Mouse (Mus musculus): ENCODE data around the gene Gtse1. TPM values are rescaled to one million over a fixed set of nuclear protein-coding genes. Genes with fewer than 3 reads are reported as not detected.

Gene Gtse1
- polyA plus RNA-seq, 1 experiment from 2014 or later: 31.0 TPM

GRCm38 (mm10) chr15:85829470-85829869 lies 30.1 kb upstream of the Gtse1 start:
- Histone ChIP-seq H3K4me2 (replicated peaks; ENCODE audit: low read depth, low read length) (no peak overlapping the region), H3K9ac (replicated peaks; ENCODE audit: low read length) (no peak overlapping the region), H3K36me3 (ENCODE audit: insufficient read depth, low read length) (no peaks in the 10 kb centered on the region), H3K9me3 (ENCODE audit: low read length) (no peaks in the 10 kb centered on the region), H3K4me1 (ENCODE audit: insufficient read depth, low read length) (peaks cover 7% of the 10 kb centered on the region), H3K4me3 (ENCODE audit: low read length) (no peak overlapping the region), H3K27ac (ENCODE audit: low read length) (no peak overlapping the region), H3K27me3 (ENCODE audit: insufficient read depth, low read length) (no peaks in the 10 kb centered on the region)
- ATAC-seq (ENCODE audit: low FRiP score, low TSS enrichment): no peak
- 74% methylated on average over 5 of the region's 5 CpGs for WGBS

GRCm38 (mm10) chr15:85831954-85832590 lies 27.5 kb upstream of the Gtse1 start, which contains the start of gene Ttc38:
TSS of gene Ttc38 (plus strand) at chr15:85832306.
- H3K4me1 ChIP-seq (ENCODE audit: insufficient read depth, low read length): peaks cover 7% of the 10 kb centered on the region
- WGBS: under 1% methylated on average over 27 of the region's 27 CpGs
- peak within 1 kb of the TSS; percentile 58 for H3K4me3 ChIP-seq (ENCODE audit: low read length)
- H3K36me3 ChIP-seq (ENCODE audit: insufficient read depth, low read length): no peaks in the 10 kb centered on the region
- no peaks in the 10 kb centered on the region for H3K9me3 ChIP-seq (ENCODE audit: low read length)
- no peaks in the 10 kb centered on the region for H3K27me3 ChIP-seq (ENCODE audit: insufficient read depth, low read length)
- peak within 1 kb of the TSS; percentile 68 for H3K9ac ChIP-seq (replicated peaks; ENCODE audit: low read length)
- peak; percentile 88 for ATAC-seq (ENCODE audit: low FRiP score, low TSS enrichment)
- H3K27ac ChIP-seq (ENCODE audit: low read length): no peak within 1 kb of the TSS
- peak within 1 kb of the TSS; percentile 84 for H3K4me2 ChIP-seq (replicated peaks; ENCODE audit: low read depth, low read length)

- Histone ChIP-seq H3K9ac (replicated peaks; ENCODE audit: low read length) (peak overlapping the region; percentile 68), H3K4me1 (ENCODE audit: insufficient read depth, low read length) (peaks cover 7% of the 10 kb centered on the region), H3K27me3 (ENCODE audit: insufficient read depth, low read length) (no peaks in the 10 kb centered on the region), H3K27ac (ENCODE audit: low read length) (no peak overlapping the region), H3K4me2 (replicated peaks; ENCODE audit: low read depth, low read length) (peak overlapping the region; percentile 84), H3K9me3 (ENCODE audit: low read length) (no peaks in the 10 kb centered on the region), H3K4me3 (ENCODE audit: low read length) (peak overlapping the region; percentile 58), H3K36me3 (ENCODE audit: insufficient read depth, low read length) (no peaks in the 10 kb centered on the region)
- ATAC-seq (ENCODE audit: low FRiP score, low TSS enrichment): no peak
- WGBS: 44% methylated on average over 8 of the region's 8 CpGs
These were observed 26.9 kb upstream of the Gtse1 start for GRCm38 (mm10) chr15:85832599-85832998.

GRCm38 (mm10) chr15:85835335-85835734 lies 24.2 kb upstream of the Gtse1 start:
- Histone ChIP-seq H3K36me3 (ENCODE audit: insufficient read depth, low read length) (no peaks in the 10 kb centered on the region), H3K27ac (ENCODE audit: low read length) (no peak overlapping the region), H3K9me3 (ENCODE audit: low read length) (no peaks in the 10 kb centered on the region), H3K27me3 (ENCODE audit: insufficient read depth, low read length) (no peaks in the 10 kb centered on the region), H3K9ac (replicated peaks; ENCODE audit: low read length) (no peak overlapping the region), H3K4me1 (ENCODE audit: insufficient read depth, low read length) (peaks cover 7% of the 10 kb centered on the region), H3K4me2 (replicated peaks; ENCODE audit: low read depth, low read length) (no peak overlapping the region), H3K4me3 (ENCODE audit: low read length) (no peak overlapping the region)
- no peak for ATAC-seq (ENCODE audit: low FRiP score, low TSS enrichment)
- 59% methylated on average over 3 of the region's 3 CpGs for WGBS

- WGBS: 94% methylated on average over 5 of the region's 5 CpGs
These were observed 22.7 kb upstream of the Gtse1 start for GRCm38 (mm10) chr15:85836887-85837286.

GRCm38 (mm10) chr15:85840983-85841382 lies 18.6 kb upstream of the Gtse1 start:
- no peaks in the 10 kb centered on the region for H3K36me3 ChIP-seq (ENCODE audit: insufficient read depth, low read length)
- no peak overlapping the region for H3K4me2 ChIP-seq (replicated peaks; ENCODE audit: low read depth, low read length)
- no peak for ATAC-seq (ENCODE audit: low FRiP score, low TSS enrichment)
- H3K4me3 ChIP-seq (ENCODE audit: low read length): no peak overlapping the region
- H3K9me3 ChIP-seq (ENCODE audit: low read length): no peaks in the 10 kb centered on the region
- H3K4me1 ChIP-seq (ENCODE audit: insufficient read depth, low read length): no peaks in the 10 kb centered on the region
- H3K27ac ChIP-seq (ENCODE audit: low read length): no peak overlapping the region
- no peaks in the 10 kb centered on the region for H3K27me3 ChIP-seq (ENCODE audit: insufficient read depth, low read length)
- 36% methylated on average over 6 of the region's 6 CpGs for WGBS
- no peak overlapping the region for H3K9ac ChIP-seq (replicated peaks; ENCODE audit: low read length)

More at GRCm38 (mm10) chr15:85836887-85837286, 22.7 kb upstream of the Gtse1 start:
- no peaks in the 10 kb centered on the region for H3K9me3 ChIP-seq (ENCODE audit: low read length)
- H3K4me2 ChIP-seq (replicated peaks; ENCODE audit: low read depth, low read length): no peak overlapping the region
- no peak for ATAC-seq (ENCODE audit: low FRiP score, low TSS enrichment)
- H3K9ac ChIP-seq (replicated peaks; ENCODE audit: low read length): no peak overlapping the region
- H3K4me3 ChIP-seq (ENCODE audit: low read length): no peak overlapping the region
- H3K36me3 ChIP-seq (ENCODE audit: insufficient read depth, low read length): no peaks in the 10 kb centered on the region
- no peaks in the 10 kb centered on the region for H3K27me3 ChIP-seq (ENCODE audit: insufficient read depth, low read length)
- H3K4me1 ChIP-seq (ENCODE audit: insufficient read depth, low read length): peaks cover 7% of the 10 kb centered on the region
- no peak overlapping the region for H3K27ac ChIP-seq (ENCODE audit: low read length)

GRCm38 (mm10) chr15:85841796-85842360 lies 17.7 kb upstream of the Gtse1 start:
- Histone ChIP-seq H3K27ac (ENCODE audit: low read length) (no peak overlapping the region), H3K9ac (replicated peaks; ENCODE audit: low read length) (no peak overlapping the region), H3K4me3 (ENCODE audit: low read length) (no peak overlapping the region), H3K4me2 (replicated peaks; ENCODE audit: low read depth, low read length) (no peak overlapping the region), H3K27me3 (ENCODE audit: insufficient read depth, low read length) (no peaks in the 10 kb centered on the region), H3K9me3 (ENCODE audit: low read length) (no peaks in the 10 kb centered on the region), H3K4me1 (ENCODE audit: insufficient read depth, low read length) (no peaks in the 10 kb centered on the region), H3K36me3 (ENCODE audit: insufficient read depth, low read length) (no peaks in the 10 kb centered on the region)
- WGBS: 83% methylated on average over 5 of the region's 5 CpGs
- no peak for ATAC-seq (ENCODE audit: low FRiP score, low TSS enrichment)

- H3K36me3 ChIP-seq (ENCODE audit: insufficient read depth, low read length): no peaks in the 10 kb centered on the region
- no peak for ATAC-seq (ENCODE audit: low FRiP score, low TSS enrichment)
- H3K4me2 ChIP-seq (replicated peaks; ENCODE audit: low read depth, low read length): no peak overlapping the region
- no peak overlapping the region for H3K27ac ChIP-seq (ENCODE audit: low read length)
- H3K4me3 ChIP-seq (ENCODE audit: low read length): no peak overlapping the region
- H3K9ac ChIP-seq (replicated peaks; ENCODE audit: low read length): no peak overlapping the region
- H3K27me3 ChIP-seq (ENCODE audit: insufficient read depth, low read length): no peaks in the 10 kb centered on the region
- no peaks in the 10 kb centered on the region for H3K4me1 ChIP-seq (ENCODE audit: insufficient read depth, low read length)
- no peaks in the 10 kb centered on the region for H3K9me3 ChIP-seq (ENCODE audit: low read length)
These were observed 14.5 kb upstream of the Gtse1 start for GRCm38 (mm10) chr15:85845071-85845470.

GRCm38 (mm10) chr15:85851656-85852392 lies 7.7 kb upstream of the Gtse1 start:
- Histone ChIP-seq H3K4me2 (replicated peaks; ENCODE audit: low read depth, low read length) (no peak overlapping the region), H3K9ac (replicated peaks; ENCODE audit: low read length) (no peak overlapping the region), H3K36me3 (ENCODE audit: insufficient read depth, low read length) (no peaks in the 10 kb centered on the region), H3K4me3 (ENCODE audit: low read length) (no peak overlapping the region), H3K4me1 (ENCODE audit: insufficient read depth, low read length) (no peaks in the 10 kb centered on the region), H3K9me3 (ENCODE audit: low read length) (no peaks in the 10 kb centered on the region), H3K27me3 (ENCODE audit: insufficient read depth, low read length) (no peaks in the 10 kb centered on the region), H3K27ac (ENCODE audit: low read length) (no peak overlapping the region)
- ATAC-seq (ENCODE audit: low FRiP score, low TSS enrichment): no peak
- WGBS: 86% methylated on average over 12 of the region's 12 CpGs

GRCm38 (mm10) chr15:85858980-85859489 lies 510 bp upstream of the Gtse1 start:
- H3K9ac ChIP-seq (replicated peaks; ENCODE audit: low read length): peak overlapping the region; percentile 85
- WGBS: 7% methylated on average over 15 of the region's 15 CpGs

More at GRCm38 (mm10) chr15:85858980-85859489, 510 bp upstream of the Gtse1 start:
- H3K9me3 ChIP-seq (ENCODE audit: low read length): no peaks in the 10 kb centered on the region
- H3K4me1 ChIP-seq (ENCODE audit: insufficient read depth, low read length): peaks cover 20% of the 10 kb centered on the region
- peak overlapping the region; percentile 72 for H3K27ac ChIP-seq (ENCODE audit: low read length)
- no peaks in the 10 kb centered on the region for H3K27me3 ChIP-seq (ENCODE audit: insufficient read depth, low read length)
- H3K4me3 ChIP-seq (ENCODE audit: low read length): peak overlapping the region; percentile 62
- peak; percentile 59 for ATAC-seq (ENCODE audit: low FRiP score, low TSS enrichment)
- H3K36me3 ChIP-seq (ENCODE audit: insufficient read depth, low read length): peaks cover 21% of the 10 kb centered on the region
- H3K4me2 ChIP-seq (replicated peaks; ENCODE audit: low read depth, low read length): peak overlapping the region; percentile 89
